Mouse (Mus musculus) midbrain, embryonic 10.5 days (tissue): ENCODE results near the gene Uspl1. TPM values are rescaled to one million over a fixed set of nuclear protein-coding genes. Genes with fewer than 3 reads are reported as not detected.

Experiments
- DNase-seq: peaks from one replicate; pipeline ENCODE4 v3.0.0-alpha.2; 2017; ENCODE audit warnings: low spot score
- H3K27ac ChIP-seq: fragments of 300-500 bp; sonication (generic); replicated peaks from 2 replicates; pipeline ENCODE4 v1.5.1; 2016; ENCODE audit warnings: mild to moderate bottlenecking
- H3K27me3 ChIP-seq: fragments of 300-500 bp; sonication (generic); 2 replicates; pipeline ENCODE4 v1.6.1; 2016; ENCODE audit warnings: low read depth, mild to moderate bottlenecking; ENCODE audit not compliant: poor library complexity, severe bottlenecking
- H3K36me3 ChIP-seq: fragments of 300-500 bp; sonication (generic); 2 replicates; pipeline ENCODE4 v1.6.1; 2016; ENCODE audit warnings: mild to moderate bottlenecking, moderate library complexity
- H3K4me1 ChIP-seq: fragments of 300-500 bp; sonication (generic); 2 replicates; pipeline ENCODE4 v1.6.1; 2016
- H3K4me3 ChIP-seq: fragments of 300-500 bp; sonication (generic); 2 replicates; pipeline ENCODE4 v1.5.1; 2016; ENCODE audit warnings: mild to moderate bottlenecking, moderate library complexity
- H3K9me3 ChIP-seq: fragments of 300-500 bp; sonication (generic); replicated peaks from 2 replicates; pipeline ENCODE4 v1.6.1; 2016; ENCODE audit warnings: mild to moderate bottlenecking
- WGBS: fragments of 180-500 bp; shearing (Covaris S2); methylation state at CpG from one replicate; pipeline ENCODE4 v1.1.7; 2016; 5-methylcytosine and 5-hydroxymethylcytosine counted together
- polyA plus RNA-seq: library from polyadenylated mRNA; unstranded; fragments of >200 nt; fragmentation: Nextera tagmentation; extraction: Ambion mirVana; gene quantifications from 2 replicates; pipeline ENCODE4 v1.2.1, GENCODE M21; 2016

Gene Uspl1
- polyA plus RNA-seq, 1 experiment from 2014 or later = 71.6 TPM

GRCm38 (mm10) chr5:149203796-149204375 lies 19.7 kb downstream of the Uspl1 start:
- H3K4me1 ChIP-seq = peaks cover 31% of the 10 kb centered on the region
- H3K4me3 ChIP-seq = no peak overlapping the region
- no peak overlapping the region for H3K27ac ChIP-seq
- WGBS = 87% methylated on average over 4 of the region's 4 CpGs
- H3K9me3 ChIP-seq = no peaks in the 10 kb centered on the region; the same call in 1 of the 2 replicates
- peaks cover 87% of the 10 kb centered on the region for H3K36me3 ChIP-seq
- no peaks in the 10 kb centered on the region for H3K27me3 ChIP-seq
- DNase-seq = no peak

DNA sequence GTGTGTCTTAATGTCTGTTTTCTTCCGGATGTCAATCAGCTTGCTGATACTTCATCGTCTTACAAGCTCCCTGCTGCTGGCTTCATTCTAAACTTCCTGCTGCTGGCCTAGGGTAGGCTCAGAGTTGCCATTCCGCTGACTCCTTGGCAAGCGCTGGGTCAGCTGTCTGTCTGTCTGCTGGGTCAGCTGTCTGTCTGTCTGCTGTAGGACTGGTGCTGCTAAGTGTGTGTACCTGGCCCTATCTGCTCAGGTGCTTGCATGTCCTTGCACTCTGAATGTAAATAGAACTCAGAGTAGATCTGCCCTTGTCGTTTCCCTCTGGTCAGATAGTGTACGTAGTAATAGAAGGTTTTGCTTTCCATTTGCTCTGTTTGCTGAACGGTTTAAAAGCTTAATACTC lies 20.7 kb downstream of the Uspl1 start:
- no peak for DNase-seq
- Histone ChIP-seq H3K4me1 (peaks cover 38% of the 10 kb centered on the region), H3K27me3 (no peaks in the 10 kb centered on the region), H3K4me3 (no peak overlapping the region), H3K36me3 (peaks cover 87% of the 10 kb centered on the region), H3K27ac (no peak overlapping the region; the same call in 1 of the 2 replicates), H3K9me3 (no peaks in the 10 kb centered on the region; the same call in 1 of the 2 replicates)
- 92% methylated on average over 7 of the region's 7 CpGs for WGBS

GRCm38 (mm10) chr5:149205265-149205664 lies 21.1 kb downstream of the Uspl1 start:
- Histone ChIP-seq H3K27me3 (no peaks in the 10 kb centered on the region), H3K36me3 (peaks cover 88% of the 10 kb centered on the region), H3K27ac (peak overlapping the region; percentile 55; the same call in 1 of the 2 replicates), H3K4me1 (peaks cover 43% of the 10 kb centered on the region), H3K4me3 (no peak overlapping the region), H3K9me3 (no peaks in the 10 kb centered on the region; the same call in 1 of the 2 replicates)
- WGBS = 89% methylated on average over 8 of the region's 8 CpGs
- peak; percentile 12 for DNase-seq

DNA sequence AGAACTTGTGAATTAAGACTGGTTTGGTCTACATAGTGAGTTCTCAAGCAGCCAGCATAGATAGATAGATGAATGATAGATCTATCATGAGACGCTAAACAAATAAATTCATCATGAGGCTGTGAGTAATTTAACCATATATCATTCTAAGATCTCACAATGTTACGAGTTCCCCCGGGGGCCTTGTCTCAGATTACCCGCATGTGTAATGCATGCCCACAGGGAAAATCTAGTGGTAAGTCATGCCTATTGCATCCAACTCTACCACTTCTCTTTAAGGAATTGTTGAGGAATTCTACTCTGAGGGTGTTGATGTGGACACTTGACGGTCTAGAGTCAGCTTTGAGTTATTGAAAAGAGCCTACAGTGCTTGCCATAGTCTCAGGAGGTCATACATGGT lies 22.1 kb downstream of the Uspl1 start:
- Histone ChIP-seq H3K27me3 (no peaks in the 10 kb centered on the region), H3K36me3 (peaks cover 91% of the 10 kb centered on the region), H3K9me3 (no peaks in the 10 kb centered on the region; the same call in 1 of the 2 replicates), H3K4me1 (peaks cover 52% of the 10 kb centered on the region), H3K4me3 (no peak overlapping the region), H3K27ac (no peak overlapping the region)
- 93% methylated on average over 5 of the region's 5 CpGs for WGBS
- DNase-seq = no peak

- H3K4me3 ChIP-seq = no peak overlapping the region
- H3K27ac ChIP-seq = peak overlapping the region; percentile 68
- no peak for DNase-seq
- H3K36me3 ChIP-seq = peaks cover 91% of the 10 kb centered on the region
- H3K4me1 ChIP-seq = peaks cover 58% of the 10 kb centered on the region
- no peaks in the 10 kb centered on the region for H3K27me3 ChIP-seq
- H3K9me3 ChIP-seq = no peaks in the 10 kb centered on the region; the same call in 1 of the 2 replicates
- 80% methylated on average over 6 of the region's 6 CpGs for WGBS
These were observed 23.5 kb downstream of the Uspl1 start for GRCm38 (mm10) chr5:149207661-149208060.

GRCm38 (mm10) chr5:149208776-149209175 lies 24.6 kb downstream of the Uspl1 start:
- Histone ChIP-seq H3K36me3 (peaks cover 91% of the 10 kb centered on the region), H3K27ac (peak overlapping the region; percentile 72)
- WGBS = 92% methylated on average over 7 of the region's 7 CpGs

GRCm38 (mm10) chr5:149209328-149209727 lies 25.2 kb downstream of the Uspl1 start:
- Histone ChIP-seq H3K27me3 (no peaks in the 10 kb centered on the region), H3K4me3 (no peak overlapping the region), H3K27ac (peak overlapping the region; percentile 72), H3K9me3 (no peaks in the 10 kb centered on the region; the same call in 1 of the 2 replicates), H3K4me1 (peaks cover 62% of the 10 kb centered on the region), H3K36me3 (peaks cover 91% of the 10 kb centered on the region)
- 44% methylated on average over 8 of the region's 8 CpGs for WGBS
- peak; percentile 88 for DNase-seq

More at GRCm38 (mm10) chr5:149208776-149209175, 24.6 kb downstream of the Uspl1 start:
- peaks cover 62% of the 10 kb centered on the region for H3K4me1 ChIP-seq
- no peak for DNase-seq
- H3K4me3 ChIP-seq = no peak overlapping the region
- no peaks in the 10 kb centered on the region; the same call in 1 of the 2 replicates for H3K9me3 ChIP-seq
- H3K27me3 ChIP-seq = no peaks in the 10 kb centered on the region

- WGBS = 79% methylated on average over 4 of the region's 4 CpGs
- H3K9me3 ChIP-seq = no peaks in the 10 kb centered on the region
- H3K27ac ChIP-seq = peak overlapping the region; percentile 72; the same call in 1 of the 2 replicates
- no peak overlapping the region for H3K4me3 ChIP-seq
- peaks cover 92% of the 10 kb centered on the region for H3K36me3 ChIP-seq
- no peaks in the 10 kb centered on the region for H3K27me3 ChIP-seq
- DNase-seq = no peak
- peaks cover 57% of the 10 kb centered on the region for H3K4me1 ChIP-seq
These were observed 26.9 kb downstream of the Uspl1 start for GRCm38 (mm10) chr5:149211041-149211440.

DNA sequence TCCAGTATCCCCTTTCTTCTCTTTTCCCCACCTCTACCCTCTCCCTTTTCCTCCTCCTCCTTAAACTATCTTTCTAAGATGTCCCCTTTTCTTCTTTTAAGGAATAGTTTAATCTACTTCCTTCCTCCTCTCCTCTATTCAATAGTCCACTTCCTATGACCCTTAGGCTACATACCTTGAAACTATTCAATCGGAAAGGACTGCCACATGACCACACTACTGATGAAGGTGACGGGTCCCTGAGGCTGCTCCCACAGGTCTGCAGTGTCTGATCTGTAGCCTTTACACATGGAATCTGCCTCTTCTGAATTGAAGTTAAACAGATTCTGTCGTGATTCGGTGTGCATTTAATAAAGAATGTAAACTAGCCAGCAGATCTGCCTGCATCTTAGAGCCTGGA lies 28.7 kb downstream of the Uspl1 start:
- no peaks in the 10 kb centered on the region for H3K9me3 ChIP-seq
- no peaks in the 10 kb centered on the region for H3K27me3 ChIP-seq
- H3K36me3 ChIP-seq = peaks cover 95% of the 10 kb centered on the region
- no peak for DNase-seq
- peaks cover 43% of the 10 kb centered on the region for H3K4me1 ChIP-seq
- no peak overlapping the region for H3K27ac ChIP-seq
- no peak overlapping the region for H3K4me3 ChIP-seq
- WGBS = 87% methylated on average over 4 of the region's 4 CpGs

DNA sequence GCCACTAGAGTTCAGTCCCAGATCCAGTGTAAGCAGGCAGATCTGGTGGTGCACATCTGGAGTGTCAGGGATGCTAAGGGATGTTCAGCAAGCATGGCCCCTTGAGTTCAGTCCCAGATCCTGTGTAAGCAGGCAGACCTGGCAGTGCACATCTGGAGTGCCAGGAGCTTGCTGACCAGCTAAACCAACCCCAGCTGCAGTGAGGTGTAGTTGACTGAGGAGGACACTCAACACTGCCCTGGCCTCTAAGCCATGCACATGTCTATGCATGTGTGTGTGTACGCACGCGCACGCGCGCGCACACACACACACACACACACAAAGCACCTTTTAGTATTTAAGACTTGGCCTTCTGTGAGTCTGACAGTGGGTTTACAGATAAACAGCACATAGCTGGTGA lies 31.4 kb downstream of the Uspl1 start:
- Histone ChIP-seq H3K4me3 (no peak overlapping the region), H3K36me3 (peaks cover 78% of the 10 kb centered on the region)
- no peak for DNase-seq

GRCm38 (mm10) chr5:149217524-149218357 lies 33.6 kb downstream of the Uspl1 start:
- Histone ChIP-seq H3K27ac (no peak overlapping the region), H3K9me3 (peaks cover 10% of the 10 kb centered on the region; the same call in 1 of the 2 replicates), H3K27me3 (no peaks in the 10 kb centered on the region), H3K36me3 (peaks cover 56% of the 10 kb centered on the region), H3K4me1 (peaks cover 7% of the 10 kb centered on the region; the same call in 1 of the 2 replicates), H3K4me3 (no peak overlapping the region)
- 81% methylated on average over 6 of the region's 6 CpGs for WGBS
- no peak for DNase-seq

More for the DNA sequence above, 31.4 kb downstream of the Uspl1 start:
- H3K9me3 ChIP-seq = no peaks in the 10 kb centered on the region
- WGBS = 97% methylated on average over 7 of the region's 7 CpGs
- H3K27me3 ChIP-seq = no peaks in the 10 kb centered on the region
- H3K27ac ChIP-seq = no peak overlapping the region
- H3K4me1 ChIP-seq = peaks cover 20% of the 10 kb centered on the region

- WGBS = 84% methylated on average over 3 of the region's 3 CpGs
- peaks cover 38% of the 10 kb centered on the region for H3K36me3 ChIP-seq
- DNase-seq = no peak
These were observed 35.3 kb downstream of the Uspl1 start for GRCm38 (mm10) chr5:149219493-149219892.

DNA sequence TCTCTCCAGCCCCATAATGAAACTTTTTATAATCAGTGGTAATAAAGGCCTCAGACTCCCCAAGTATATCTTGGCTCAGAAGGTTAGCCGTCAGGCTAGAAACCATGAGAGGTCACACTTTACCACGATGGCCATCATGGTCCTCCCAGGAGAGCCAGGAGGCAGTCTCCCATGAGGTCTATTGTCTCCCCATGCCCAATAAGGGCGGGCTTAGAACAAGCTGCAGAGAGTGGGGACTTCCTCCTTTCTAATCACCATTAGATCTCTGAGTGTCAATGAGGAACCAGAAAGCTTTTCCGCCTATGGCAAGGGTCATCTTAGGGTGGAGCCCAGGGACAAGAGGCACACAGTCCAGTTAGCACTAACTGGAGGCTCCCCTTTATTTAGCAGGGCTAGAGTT lies 37.2 kb downstream of the Uspl1 start:
- no peaks in the 10 kb centered on the region for H3K27me3 ChIP-seq
- H3K9me3 ChIP-seq = peaks cover 10% of the 10 kb centered on the region; the same call in 1 of the 2 replicates
- peaks cover 20% of the 10 kb centered on the region for H3K4me1 ChIP-seq
- H3K36me3 ChIP-seq = peaks cover 19% of the 10 kb centered on the region
- no peak overlapping the region for H3K27ac ChIP-seq
- H3K4me3 ChIP-seq = no peak overlapping the region
- no peak for DNase-seq
- WGBS = 93% methylated on average over 4 of the region's 4 CpGs

More at GRCm38 (mm10) chr5:149219493-149219892, 35.3 kb downstream of the Uspl1 start:
- H3K27me3 ChIP-seq = no peaks in the 10 kb centered on the region
- H3K4me3 ChIP-seq = no peak overlapping the region
- peaks cover 10% of the 10 kb centered on the region; the same call in 1 of the 2 replicates for H3K9me3 ChIP-seq
- no peak overlapping the region for H3K27ac ChIP-seq
- peaks cover 10% of the 10 kb centered on the region for H3K4me1 ChIP-seq
